ENCODE assay signal across 25 mouse cellular contexts in genomic region chr12:111527643-111528281, GRCm38 (mm10). TPM values are rescaled to one million over a fixed set of nuclear protein-coding genes. Genes with fewer than 3 reads are reported as not detected.
DNase-seq lines count a peak whose midpoint lies in the region; ATAC-seq and TF ChIP-seq lines count a peak whose summit lies in the region.
"Had no signal": no experiment of that assay in that cellular context is flagged by ENCODE, and none has a peak within 500 bp of the region (broad histone marks: within the 10 kb centered on the region; RNA-seq: fewer than 3 reads in every experiment).

No protein-coding gene starts in this region.

- ATAC-seq in forebrain, postnatal 0 days: no peak
- ATAC-seq: forebrain, embryonic 14.5 days; lung, postnatal 0 days had no signal

- DNase-seq in left cerebral cortex, adult 11 months (ENCODE audit: low spot score): peak; percentile 62
- no peak for DNase-seq in left cerebral cortex, postnatal 4 days
- peak; percentile 35 to 49 for DNase-seq in frontal cortex, postnatal 10 days (ENCODE audit: low spot score in 2 of 2)
- DNase-seq in left cerebral cortex, adult 9 months (ENCODE audit: low spot score in 2 of 2): peak; percentile 64 to 73
- DNase-seq in right cerebral cortex, postnatal 25 days: peak; percentile 77
- no peak for DNase-seq in gastrocnemius, postnatal 25 days
- DNase-seq in forebrain, postnatal 0 days: no peak
- no peak for DNase-seq in retina, postnatal 1 day
- DNase-seq: cerebellum, adult 8-10 months; gastrocnemius, postnatal 14 days; kidney, adult 8-10 months; kidney, postnatal 4 days; layer of hippocampus, postnatal 36 days; thymus, postnatal 14 days had no signal

- H3K27ac ChIP-seq in forebrain, postnatal 0 days (ENCODE audit: low read depth, low read length): no peak overlapping the region; the same call in 1 of the 2 replicates
- H3K27ac ChIP-seq: embryonic facial prominence, embryonic 12.5 days; limb, embryonic 15.5 days; liver, embryonic 15.5 days; midbrain, embryonic 12.5 days; neural tube, embryonic 13.5 days had no signal

- no peaks in the 10 kb centered on the region for H3K9me3 ChIP-seq in forebrain, postnatal 0 days (ENCODE audit: low read length)
- H3K9me3 ChIP-seq: embryonic facial prominence, embryonic 12.5 days; limb, embryonic 15.5 days; liver, embryonic 15.5 days had no signal

- no peaks in the 10 kb centered on the region for H3K36me3 ChIP-seq in forebrain, postnatal 0 days (ENCODE audit: insufficient read depth)
- H3K36me3 ChIP-seq: embryonic facial prominence, embryonic 12.5 days; limb, embryonic 15.5 days; liver, embryonic 15.5 days; midbrain, embryonic 12.5 days; neural tube, embryonic 13.5 days had no signal

- intact Hi-C loops in left cerebral cortex, postnatal 4 days (cut with DNase I): no loop called here

- WGBS in forebrain, postnatal 0 days: 57% methylated on average over 8 of the region's 8 CpGs

- H3K4me2 ChIP-seq in forebrain, postnatal 0 days (ENCODE audit: low read depth): no peak overlapping the region
- H3K4me2 ChIP-seq: embryonic facial prominence, embryonic 12.5 days; limb, embryonic 15.5 days; liver, embryonic 15.5 days; midbrain, embryonic 12.5 days; neural tube, embryonic 13.5 days had no signal

- H3K4me3 ChIP-seq in forebrain, postnatal 0 days (ENCODE audit: low read depth, low read length): no peak overlapping the region
- H3K4me3 ChIP-seq: embryonic facial prominence, embryonic 12.5 days; erythroblast, embryonic 14.5 days; limb, embryonic 15.5 days; liver, embryonic 15.5 days; midbrain, embryonic 12.5 days; neural tube, embryonic 13.5 days had no signal

- H3K27me3 ChIP-seq in forebrain, postnatal 0 days (ENCODE audit: insufficient read depth, low read length): no peaks in the 10 kb centered on the region
- H3K27me3 ChIP-seq: CH12.LX; limb, embryonic 15.5 days; midbrain, embryonic 12.5 days; neural tube, embryonic 13.5 days had no signal

- no peak for TF ChIP-seq CTCF in forebrain, postnatal 0 days (IDR thresholded peaks at IDR 0.05; ENCODE audit: low read depth)

- H3K4me1 ChIP-seq in forebrain, postnatal 0 days (ENCODE audit: insufficient read depth): no peaks in the 10 kb centered on the region
- H3K4me1 ChIP-seq: embryonic facial prominence, embryonic 12.5 days; limb, embryonic 15.5 days; midbrain, embryonic 12.5 days; neural tube, embryonic 13.5 days had no signal

- H3K9ac ChIP-seq in forebrain, postnatal 0 days: no peak overlapping the region
- H3K9ac ChIP-seq: embryonic facial prominence, embryonic 12.5 days; limb, embryonic 15.5 days; liver, embryonic 15.5 days; midbrain, embryonic 12.5 days; neural tube, embryonic 13.5 days had no signal

RNA-seq across cellular contexts. Expression of gene Eif5, which starts 10.1 kb away (rescaled TPM):
- 100 to 1,000 TPM; 270 to 278 TPM for total RNA-seq in left cerebral cortex, postnatal 4 days (2021)
- total RNA-seq in gastrocnemius, postnatal 25 days (2021): 100 to 1,000 TPM; 133 to 143 TPM
- total RNA-seq in forebrain, postnatal 0 days (2014; rRNA removed): 273 and 366 TPM in 2 replicates
- polyA plus RNA-seq in forebrain, postnatal 0 days (2015; fragmentation: Nextera tagmentation; extraction: Ambion mirVana): 580 and 648 TPM in 2 replicates

RNA-seq across cellular contexts. Expression of gene Gm266, which starts 42.1 kb away (rescaled TPM):
- total RNA-seq in left cerebral cortex, postnatal 4 days (2021): 1 to 10 TPM; 2.2 to 2.8 TPM
- total RNA-seq in gastrocnemius, postnatal 25 days (2021): under 1 TPM; 0.38 to 0.72 TPM
- 5.1 and 5.4 TPM in 2 replicates for total RNA-seq in forebrain, postnatal 0 days (2014; rRNA removed)
- polyA plus RNA-seq in forebrain, postnatal 0 days (2015; fragmentation: Nextera tagmentation; extraction: Ambion mirVana): 3.7 and 5.2 TPM in 2 replicates
- total RNA-seq: CH12.LX; common myeloid progenitor, adult 5-6 weeks; megakaryocyte progenitor cell, adult 5-6 weeks had no signal
- polyA plus RNA-seq: erythroblast, embryonic 14.5 days had no signal

RNA-seq across cellular contexts. Expression of gene Mark3, which starts 46.6 kb away (rescaled TPM):
- total RNA-seq in left cerebral cortex, postnatal 4 days (2021): 100 to 1,000 TPM; 139 to 141 TPM
- 10 to 100 TPM; 50.5 to 51.5 TPM for total RNA-seq in gastrocnemius, postnatal 25 days (2021)
- total RNA-seq in forebrain, postnatal 0 days (2014; rRNA removed): 172 and 182 TPM in 2 replicates
- polyA plus RNA-seq in forebrain, postnatal 0 days (2015; fragmentation: Nextera tagmentation; extraction: Ambion mirVana): 36.9 and 42.4 TPM in 2 replicates

Comparison
In these comparisons a context has a peak if more than half of its experiments do, and no peak if none do; other contexts are left out.
1. DNase-seq: peak in left cerebral cortex, adult 11 months (single experiment), frontal cortex, postnatal 10 days (2 of 2), left cerebral cortex, adult 9 months (2 of 2) and right cerebral cortex, postnatal 25 days (single experiment); none in left cerebral cortex, postnatal 4 days (single experiment), gastrocnemius, postnatal 25 days (single experiment), forebrain, postnatal 0 days (single experiment) and retina, postnatal 1 day (single experiment).